Mouse (Mus musculus) liver, embryonic 12.5 days (tissue): ENCODE measurements around the gene Cd101. TPM values are rescaled to one million over a fixed set of nuclear protein-coding genes. Genes with fewer than 3 reads are reported as not detected.

Experiments used
- ATAC-seq: fragments of 200-750 bp; cut with Nextera tagmentation; 2 replicates; pipeline ENCODE4 v1.8.0; 2017; ENCODE audit warnings: moderate number of reproducible peaks, mild to moderate bottlenecking, moderate library complexity
- H3K27ac ChIP-seq: fragments of 300-500 bp; sonication (generic); 2 replicates; pipeline ENCODE4 v1.5.1; 2016; ENCODE audit warnings: mild to moderate bottlenecking
- H3K27me3 ChIP-seq: fragments of 300-500 bp; sonication (generic); replicated peaks from 2 replicates; pipeline ENCODE4 v1.6.1; 2016; ENCODE audit warnings: mild to moderate bottlenecking, moderate library complexity
- H3K36me3 ChIP-seq: fragments of 300-500 bp; sonication (generic); 2 replicates; pipeline ENCODE4 v1.6.1; 2016; ENCODE audit warnings: mild to moderate bottlenecking, moderate library complexity
- H3K4me1 ChIP-seq: fragments of 300-500 bp; sonication (generic); 2 replicates; pipeline ENCODE4 v1.6.1; 2016
- H3K4me2 ChIP-seq: fragments of 300-500 bp; sonication (generic); 2 replicates; pipeline ENCODE4 v1.6.1; 2016; ENCODE audit warnings: mild to moderate bottlenecking, moderate library complexity
- H3K4me3 ChIP-seq: fragments of 300-500 bp; sonication (generic); 2 replicates; pipeline ENCODE4 v1.5.1; 2016; ENCODE audit warnings: mild to moderate bottlenecking, moderate library complexity
- H3K9ac ChIP-seq: fragments of 300-500 bp; sonication (generic); 2 replicates; pipeline ENCODE4 v1.6.1; 2016; ENCODE audit warnings: mild to moderate bottlenecking, moderate library complexity
- H3K9me3 ChIP-seq: fragments of 300-500 bp; sonication (generic); replicated peaks from 2 replicates; pipeline ENCODE4 v1.6.1; 2016; ENCODE audit warnings: mild to moderate bottlenecking, moderate library complexity
- WGBS: fragments of 180-500 bp; shearing (Covaris S2); methylation state at CpG from one replicate; pipeline ENCODE4 v1.1.7; 2016; ENCODE audit not compliant: insufficient replicate concordance; 5-methylcytosine and 5-hydroxymethylcytosine counted together
- polyA plus RNA-seq: library from polyadenylated mRNA; unstranded; fragments of >200 nt; fragmentation: Nextera tagmentation; extraction: Ambion mirVana; gene quantifications from 2 replicates; pipeline ENCODE4 v1.2.1, GENCODE M21; 2016

Gene Cd101
- polyA plus RNA-seq, 1 experiment from 2014 or later, result 0.08 TPM

DNA sequence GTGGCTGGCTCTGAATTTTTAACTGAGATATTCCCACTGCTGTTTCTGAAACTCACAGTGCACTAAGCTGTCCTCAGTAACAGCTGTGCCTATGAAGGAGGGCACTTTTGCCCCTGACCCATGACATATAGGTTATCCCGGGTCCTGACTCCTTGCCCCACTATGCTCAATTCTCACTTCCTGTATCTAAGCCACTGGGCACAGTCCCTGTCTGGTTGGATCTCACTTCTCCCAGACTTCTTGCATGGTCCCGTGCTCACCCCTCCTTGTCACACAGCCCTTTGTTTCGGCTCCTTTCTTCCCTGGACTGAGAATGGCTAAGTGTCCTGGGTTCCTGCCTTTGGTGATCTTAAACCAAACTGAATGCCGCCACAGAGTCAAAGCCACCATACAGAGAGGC lies 35.1 kb downstream of the Cd101 start:
- Histone ChIP-seq H3K9ac (no peak overlapping the region), H3K4me1 (no peaks in the 10 kb centered on the region), H3K4me3 (no peak overlapping the region), H3K9me3 (no peaks in the 10 kb centered on the region), H3K36me3 (no peaks in the 10 kb centered on the region), H3K27me3 (no peaks in the 10 kb centered on the region), H3K4me2 (no peak overlapping the region), H3K27ac (no peak overlapping the region)
- ATAC-seq, result no peak
- WGBS, result 62% methylated on average over 4 of the region's 4 CpGs

DNA sequence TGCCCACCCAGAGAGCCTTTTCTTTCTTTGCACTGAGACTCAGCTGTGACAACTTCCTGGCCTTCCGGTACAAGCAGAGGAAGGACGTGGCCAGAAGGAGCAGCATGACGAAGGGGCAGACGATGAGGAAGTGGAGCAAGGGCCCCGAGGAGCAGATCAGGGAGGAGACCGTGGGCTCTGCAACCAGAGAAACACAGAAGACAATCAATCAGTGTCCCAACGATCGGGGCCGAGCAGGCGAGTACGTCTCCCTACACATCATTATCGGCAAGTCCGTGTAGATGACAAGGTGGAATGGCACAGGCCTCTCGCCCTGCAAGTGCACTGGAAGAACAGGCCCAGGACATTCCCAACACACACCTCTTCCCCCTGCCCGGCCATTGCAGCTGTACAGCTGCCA lies 35.6 kb downstream of the Cd101 start:
- WGBS, result 25% methylated on average over 15 of the region's 15 CpGs
- Histone ChIP-seq H3K27ac (no peak overlapping the region), H3K4me3 (no peak overlapping the region), H3K4me1 (no peaks in the 10 kb centered on the region), H3K9ac (no peak overlapping the region), H3K27me3 (no peaks in the 10 kb centered on the region), H3K4me2 (no peak overlapping the region), H3K36me3 (no peaks in the 10 kb centered on the region), H3K9me3 (no peaks in the 10 kb centered on the region)
- ATAC-seq, result no peak

DNA sequence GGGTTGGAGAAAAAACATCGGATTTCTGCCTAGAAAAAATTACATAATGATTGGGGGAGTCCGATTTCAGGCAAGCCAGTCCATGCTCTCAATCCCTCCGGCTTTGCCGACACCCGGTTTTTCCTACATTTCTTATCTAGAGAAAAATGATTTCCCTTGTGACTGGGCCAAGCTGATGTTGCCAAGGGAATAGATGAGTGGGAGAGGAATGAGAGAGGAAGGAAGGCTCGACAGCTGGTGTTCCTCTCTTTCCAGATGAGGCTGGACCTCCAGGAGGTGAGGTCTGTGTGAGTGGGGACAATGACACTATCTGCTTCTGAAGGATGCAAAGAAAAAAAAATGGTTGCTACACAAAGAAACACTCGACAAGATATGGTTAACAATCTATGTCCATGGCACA lies 36.2 kb downstream of the Cd101 start:
- Histone ChIP-seq H3K4me2 (no peak overlapping the region), H3K27me3 (no peaks in the 10 kb centered on the region), H3K4me1 (no peaks in the 10 kb centered on the region), H3K9me3 (no peaks in the 10 kb centered on the region), H3K27ac (no peak overlapping the region), H3K36me3 (no peaks in the 10 kb centered on the region), H3K9ac (no peak overlapping the region), H3K4me3 (no peak overlapping the region)
- ATAC-seq, result no peak
- WGBS, result 63% methylated on average over 7 of the region's 7 CpGs

DNA sequence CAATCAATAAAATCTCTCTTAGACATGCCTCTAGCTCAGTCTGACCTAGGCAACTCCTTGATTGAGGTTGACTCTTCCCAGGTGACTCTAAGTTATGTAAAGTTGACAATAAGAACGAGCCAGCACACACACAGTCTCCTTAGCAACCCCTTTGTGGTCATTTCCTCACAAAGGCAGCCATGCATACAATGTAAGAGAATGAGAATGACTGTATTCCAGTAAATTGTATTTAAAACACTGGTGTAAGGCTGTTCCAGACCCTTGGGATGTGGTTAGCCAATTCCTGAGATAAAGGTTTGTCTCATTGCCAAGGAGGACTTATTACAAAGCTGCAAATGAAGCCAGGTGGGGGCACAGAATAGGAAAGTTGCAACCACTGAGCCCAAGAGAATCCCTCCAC lies 39.1 kb downstream of the Cd101 start:
- no peak overlapping the region for H3K4me2 ChIP-seq
- ATAC-seq, result no peak

DNA sequence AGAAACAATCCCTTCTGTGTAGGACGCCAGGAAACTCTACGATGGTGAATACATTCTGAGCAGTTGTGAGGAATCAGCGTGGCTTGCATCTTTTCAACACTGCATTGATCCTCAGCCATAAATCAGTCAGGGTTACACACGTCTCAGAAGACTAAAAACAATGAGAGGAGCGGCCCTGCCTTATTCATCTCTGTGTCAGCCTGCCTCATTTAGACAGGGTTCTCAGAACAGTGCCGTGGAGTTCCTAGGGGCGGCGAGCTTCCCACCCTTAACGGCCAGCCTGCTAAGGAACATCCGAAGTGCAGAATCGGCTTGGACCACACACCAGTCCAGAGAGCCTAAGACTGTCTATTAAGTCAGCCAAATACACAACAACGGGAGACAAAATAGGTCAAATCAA lies 39.9 kb downstream of the Cd101 start:
- Histone ChIP-seq H3K9ac (no peak overlapping the region), H3K9me3 (no peaks in the 10 kb centered on the region), H3K27me3 (no peaks in the 10 kb centered on the region), H3K4me3 (no peak overlapping the region), H3K27ac (no peak overlapping the region), H3K4me1 (no peaks in the 10 kb centered on the region), H3K4me2 (no peak overlapping the region), H3K36me3 (no peaks in the 10 kb centered on the region)
- no peak for ATAC-seq
- 71% methylated on average over 12 of the region's 12 CpGs for WGBS

More for the DNA sequence above, 39.1 kb downstream of the Cd101 start:
- H3K9ac ChIP-seq, result no peak overlapping the region
- WGBS, result 49% methylated on average over 1 of the region's 1 CpGs
- H3K9me3 ChIP-seq, result no peaks in the 10 kb centered on the region
- no peak overlapping the region for H3K27ac ChIP-seq
- H3K4me1 ChIP-seq, result no peaks in the 10 kb centered on the region
- no peaks in the 10 kb centered on the region for H3K36me3 ChIP-seq
- no peak overlapping the region for H3K4me3 ChIP-seq
- no peaks in the 10 kb centered on the region for H3K27me3 ChIP-seq

DNA sequence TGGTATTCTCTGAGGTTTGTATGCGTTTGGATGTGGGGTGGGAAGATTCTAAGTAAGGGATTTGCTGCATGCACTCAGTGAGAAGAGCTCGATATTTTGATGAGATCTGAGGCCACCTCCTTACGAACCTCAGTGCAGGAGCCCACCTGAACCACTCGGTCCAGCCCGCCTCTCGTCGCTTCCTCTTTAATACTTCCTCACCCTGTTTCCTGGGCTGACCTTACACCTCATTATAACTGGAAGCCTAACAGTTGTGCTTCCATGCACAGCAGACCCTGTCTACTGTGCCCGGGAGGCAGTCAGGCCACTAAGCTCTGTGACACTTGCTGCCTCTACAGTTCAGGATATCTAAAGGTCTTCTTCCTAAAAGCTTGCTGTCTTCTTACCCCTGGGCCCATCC lies 50.1 kb downstream of the Cd101 start:
- 32% methylated on average over 8 of the region's 8 CpGs for WGBS
- Histone ChIP-seq H3K36me3 (no peaks in the 10 kb centered on the region), H3K4me2 (no peak overlapping the region), H3K27me3 (0 out of 2 replicates have a peak, but pooled peaks cover 14% of the 10 kb centered on the region), H3K27ac (no peak overlapping the region), H3K4me3 (no peak overlapping the region), H3K9ac (no peak overlapping the region), H3K4me1 (no peaks in the 10 kb centered on the region), H3K9me3 (no peaks in the 10 kb centered on the region)
- no peak for ATAC-seq

DNA sequence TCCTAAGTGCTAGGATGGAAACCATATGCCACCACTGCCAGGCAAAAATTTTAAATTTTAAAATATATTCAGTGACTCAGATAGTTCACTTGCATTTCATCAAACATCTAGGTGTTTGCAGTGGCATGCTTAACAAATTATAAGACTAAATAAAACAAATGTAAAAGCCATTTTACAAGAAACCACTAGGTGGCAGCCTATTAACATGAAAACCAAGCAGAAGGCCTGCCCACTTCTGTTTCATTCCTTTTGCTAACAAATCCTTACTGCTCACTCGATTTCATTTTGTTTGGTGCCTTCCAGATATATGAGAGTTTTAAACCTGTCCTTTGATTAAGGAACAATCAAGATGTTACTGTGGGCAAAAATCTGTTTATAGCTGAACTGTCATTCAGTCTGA lies 55.5 kb downstream of the Cd101 start:
- no peak overlapping the region for H3K9ac ChIP-seq
- no peak overlapping the region for H3K27ac ChIP-seq
- no peaks in the 10 kb centered on the region for H3K36me3 ChIP-seq
- no peaks in the 10 kb centered on the region for H3K27me3 ChIP-seq
- 4% methylated on average over 1 of the region's 1 CpGs for WGBS
- peaks cover 7% of the 10 kb centered on the region for H3K4me1 ChIP-seq
- no peak for ATAC-seq
- H3K4me2 ChIP-seq, result no peak overlapping the region
- H3K4me3 ChIP-seq, result no peak overlapping the region
- H3K9me3 ChIP-seq, result no peaks in the 10 kb centered on the region

DNA sequence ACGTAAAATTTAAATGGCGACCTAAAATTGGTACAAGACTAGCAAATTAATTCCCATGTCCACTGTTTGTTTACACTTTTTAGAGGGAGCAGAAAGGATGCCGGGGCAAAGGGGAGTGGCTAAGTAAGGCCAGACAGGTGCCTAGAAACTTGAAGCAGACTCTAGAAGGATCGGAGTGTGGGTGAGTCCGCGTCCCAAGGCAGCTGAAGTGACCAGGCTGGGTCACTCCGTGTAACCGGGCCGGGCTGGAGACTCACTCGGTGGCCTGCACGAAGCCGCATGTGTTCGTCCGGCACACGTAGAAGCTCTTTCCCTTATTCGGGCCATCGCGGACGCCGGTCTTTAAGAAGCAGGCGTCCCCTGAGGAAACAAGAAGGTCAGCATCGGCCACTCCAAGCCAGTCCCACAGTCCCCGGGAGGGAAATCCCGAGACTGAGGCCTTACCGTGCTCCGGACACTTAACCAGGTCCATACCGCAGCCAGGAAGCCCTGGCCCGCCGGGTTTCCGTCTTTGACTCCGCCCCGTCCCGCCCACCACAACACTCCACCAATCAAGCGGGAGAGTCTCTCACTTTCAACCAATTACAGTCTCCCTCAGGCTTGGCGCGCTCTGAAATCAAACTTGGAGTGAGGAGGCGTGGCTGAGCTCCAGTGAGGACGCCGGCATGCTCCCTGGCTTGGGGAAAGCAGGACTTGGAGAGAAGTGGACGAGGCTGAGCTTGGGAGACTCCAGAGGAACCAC lies 60.0 kb downstream of the Cd101 start, which contains the start of gene Ttf2:
Ttf2 (minus strand) TSS at position 488 of the 742 bp plus-strand sequence.
- Histone ChIP-seq H3K4me2 (peak within 1 kb of the TSS; percentile 89), H3K36me3 (peaks cover 36% of the 10 kb centered on the region), H3K4me1 (peaks cover 12% of the 10 kb centered on the region), H3K4me3 (peak within 1 kb of the TSS; percentile 90), H3K9me3 (no peaks in the 10 kb centered on the region), H3K27ac (peak within 1 kb of the TSS; percentile 79; the same call in 1 of the 2 replicates), H3K9ac (peak within 1 kb of the TSS; percentile 89), H3K27me3 (no peaks in the 10 kb centered on the region)
- peak; percentile 99 for ATAC-seq
- under 1% methylated on average over 40 of the region's 40 CpGs for WGBS

DNA sequence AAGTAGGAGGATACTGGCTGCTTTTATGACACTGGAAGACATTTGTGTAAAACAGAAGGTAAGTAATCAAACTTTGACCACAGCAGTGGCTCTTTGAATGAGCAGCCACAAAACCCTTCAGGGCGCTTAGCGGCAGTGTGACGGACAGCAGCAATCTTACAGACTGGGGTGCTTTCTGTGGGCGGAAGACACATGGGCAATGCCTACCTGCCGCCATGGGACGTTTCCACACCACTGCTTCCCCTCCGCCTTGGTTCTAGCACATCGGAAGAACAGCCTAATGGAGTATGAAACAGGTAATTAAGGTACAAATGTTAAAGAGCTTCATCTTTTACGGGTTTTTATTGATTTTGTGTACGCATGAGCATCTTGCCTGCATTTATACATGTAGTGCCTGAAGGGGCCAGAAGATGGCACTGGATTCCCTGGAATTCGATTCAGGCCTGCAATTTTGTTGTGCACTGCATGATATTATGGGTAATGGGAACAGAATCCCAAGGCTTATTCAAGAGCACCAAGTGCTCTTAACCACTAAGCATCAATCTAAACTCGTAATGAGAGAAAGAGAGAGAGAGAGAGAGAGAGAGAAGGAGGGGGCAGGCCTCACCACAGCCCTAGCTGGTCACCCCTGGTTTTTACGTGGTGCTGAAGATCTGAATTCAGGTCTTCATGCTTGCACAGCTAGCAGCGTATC lies 65.4 kb downstream of the Cd101 start:
- H3K9ac ChIP-seq, result no peak overlapping the region
- ATAC-seq, result no peak
- no peaks in the 10 kb centered on the region for H3K9me3 ChIP-seq
- H3K36me3 ChIP-seq, result peaks cover 89% of the 10 kb centered on the region
- no peaks in the 10 kb centered on the region for H3K27me3 ChIP-seq
- peaks cover 16% of the 10 kb centered on the region for H3K4me1 ChIP-seq
- WGBS, result 82% methylated on average over 14 of the region's 14 CpGs
- no peak overlapping the region for H3K4me3 ChIP-seq
- H3K4me2 ChIP-seq, result no peak overlapping the region
- no peak overlapping the region for H3K27ac ChIP-seq

DNA sequence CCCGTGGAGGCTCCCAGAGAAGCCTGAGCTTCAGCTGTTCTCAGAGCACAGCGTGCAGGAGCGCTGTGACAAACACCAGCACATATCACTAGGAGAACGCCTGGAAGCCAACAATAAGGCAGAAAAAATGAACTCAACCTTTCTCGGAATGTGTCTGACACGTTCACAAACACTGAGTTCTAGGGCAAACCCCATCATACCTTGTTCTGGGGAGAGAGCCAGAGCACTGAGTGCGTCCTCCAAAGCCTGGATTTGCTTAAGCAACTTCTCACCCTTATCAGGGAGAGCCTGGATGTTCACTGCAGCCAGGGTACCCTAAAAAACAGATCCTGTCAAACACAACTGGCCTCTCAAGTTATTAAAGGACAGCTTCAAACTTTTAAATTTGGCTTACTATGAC lies 67.9 kb downstream of the Cd101 start:
- peaks cover 11% of the 10 kb centered on the region for H3K4me1 ChIP-seq
- no peak overlapping the region for H3K4me3 ChIP-seq
- no peaks in the 10 kb centered on the region for H3K27me3 ChIP-seq
- H3K36me3 ChIP-seq, result peaks cover 99% of the 10 kb centered on the region
- no peak for ATAC-seq
- peak overlapping the region; percentile 51; the same call in 1 of the 2 replicates for H3K27ac ChIP-seq
- 0 out of 2 replicates have a peak overlapping the region, but pooled peaks have one; percentile 22 for H3K9ac ChIP-seq
- no peaks in the 10 kb centered on the region for H3K9me3 ChIP-seq
- no peak overlapping the region for H3K4me2 ChIP-seq
- WGBS, result 86% methylated on average over 7 of the region's 7 CpGs

DNA sequence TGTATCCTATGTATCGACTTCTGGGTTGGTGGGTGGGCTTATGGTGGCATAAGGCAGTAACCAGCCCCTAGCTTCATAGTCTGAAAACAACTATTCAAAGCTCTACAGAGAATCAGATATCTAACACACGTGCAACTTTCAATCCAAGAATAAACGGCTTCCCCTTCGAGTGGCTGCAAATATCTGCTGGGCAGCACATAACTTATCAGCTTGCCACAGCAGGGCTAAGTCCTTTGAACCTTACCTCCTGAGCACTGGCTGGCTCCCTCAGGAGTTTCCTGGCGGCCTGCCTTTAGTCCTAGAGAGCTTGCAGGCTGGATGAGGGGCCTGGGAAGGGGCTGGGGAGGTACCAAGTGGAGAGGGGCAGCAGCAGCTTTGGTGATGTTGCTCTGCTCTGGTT lies 68.3 kb downstream of the Cd101 start:
- H3K9ac ChIP-seq, result 0 out of 2 replicates have a peak overlapping the region, but pooled peaks have one; percentile 22
- no peaks in the 10 kb centered on the region for H3K27me3 ChIP-seq
- peaks cover 11% of the 10 kb centered on the region for H3K4me1 ChIP-seq
- peak; percentile 72; the same call in 1 of the 2 replicates for ATAC-seq
- no peaks in the 10 kb centered on the region for H3K9me3 ChIP-seq
- peak overlapping the region; percentile 51; the same call in 1 of the 2 replicates for H3K27ac ChIP-seq
- H3K4me3 ChIP-seq, result no peak overlapping the region
- H3K4me2 ChIP-seq, result no peak overlapping the region
- WGBS, result 50% methylated on average over 5 of the region's 5 CpGs
- H3K36me3 ChIP-seq, result peaks cover 99% of the 10 kb centered on the region

DNA sequence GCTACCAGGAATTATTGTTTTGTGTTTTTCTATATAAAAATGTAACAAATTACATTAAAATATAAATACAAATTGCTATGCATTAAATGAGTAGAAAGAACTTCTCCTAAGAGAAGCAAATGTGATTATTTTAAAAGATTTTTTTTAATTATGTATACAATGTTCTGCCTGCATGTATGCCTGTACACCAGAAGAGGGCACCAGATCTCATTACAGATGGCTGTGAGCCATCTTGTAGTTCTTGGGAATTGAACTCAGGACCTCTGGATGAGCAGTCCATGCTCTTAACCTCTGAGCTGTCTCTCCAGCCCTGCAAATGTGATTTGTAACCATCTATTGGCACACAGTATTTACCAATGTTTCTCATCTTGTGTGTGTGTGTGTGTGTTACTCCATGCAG lies 74.7 kb downstream of the Cd101 start:
- H3K4me2 ChIP-seq, result no peak overlapping the region
- no peak overlapping the region for H3K4me3 ChIP-seq
- no peak overlapping the region for H3K9ac ChIP-seq
- no peaks in the 10 kb centered on the region for H3K4me1 ChIP-seq
- no peaks in the 10 kb centered on the region for H3K27me3 ChIP-seq
- H3K27ac ChIP-seq, result no peak overlapping the region
- H3K36me3 ChIP-seq, result peaks cover 99% of the 10 kb centered on the region
- no peaks in the 10 kb centered on the region for H3K9me3 ChIP-seq
- ATAC-seq, result no peak
